ENCODE assay signal across 8 mouse cellular contexts in genomic region chr11:112781994-112782356, GRCm38 (mm10). TPM values are rescaled to one million over a fixed set of nuclear protein-coding genes. Genes with fewer than 3 reads are reported as not detected.
DNase-seq lines count a peak whose midpoint lies in the region; ATAC-seq and TF ChIP-seq lines count a peak whose summit lies in the region.

Gene Sox9 (plus strand): TSS chr11:112782224.

- peaks cover 88% of the 10 kb centered on the region for H3K27me3 ChIP-seq in megakaryocyte, embryonic 14.5 days (replicated peaks)
- H3K27me3 ChIP-seq in intestine, postnatal 0 days (replicated peaks; ENCODE audit: control insufficient read depth, insufficient read depth, low read length) = peaks cover 18% of the 10 kb centered on the region
- H3K27me3 ChIP-seq in midbrain, embryonic 13.5 days = peaks cover 32% of the 10 kb centered on the region

- peak; percentile 94 for DNase-seq in embryo, embryonic 9.5 days (ENCODE audit: extremely low spot score)
- DNase-seq in gonadal fat pad, adult 2 months (ENCODE audit: low read depth) = no peak
- peak; percentile 79 for DNase-seq in left cerebral cortex, postnatal 36 days (ENCODE audit: low spot score in 2 of 2)
- peak; percentile 68 for DNase-seq in telencephalon, adult 2 months (ENCODE audit: low read depth, low spot score)

- peaks cover 34% of the 10 kb centered on the region for H3K4me1 ChIP-seq in megakaryocyte, embryonic 14.5 days
- peaks cover 3% of the 10 kb centered on the region; the same call in 1 of the 2 replicates for H3K4me1 ChIP-seq in intestine, postnatal 0 days (replicated peaks; ENCODE audit: control insufficient read depth, insufficient read depth, low read length)
- peaks cover 68% of the 10 kb centered on the region for H3K4me1 ChIP-seq in midbrain, embryonic 13.5 days (replicated peaks)

- H3K4me2 ChIP-seq in intestine, postnatal 0 days (replicated peaks; ENCODE audit: low read depth) = peak within 1 kb of the TSS; percentile 84
- H3K4me2 ChIP-seq in midbrain, embryonic 13.5 days (replicated peaks) = peak within 1 kb of the TSS; percentile 95

- no peaks in the 10 kb centered on the region for H3K36me3 ChIP-seq in megakaryocyte, embryonic 14.5 days (replicated peaks; ENCODE audit: low read length)
- no peaks in the 10 kb centered on the region; the same call in 1 of the 2 replicates for H3K36me3 ChIP-seq in intestine, postnatal 0 days (ENCODE audit: control insufficient read depth, insufficient read depth)
- no peaks in the 10 kb centered on the region for H3K36me3 ChIP-seq in midbrain, embryonic 13.5 days

- no peak for TF ChIP-seq CTCF in intestine, postnatal 0 days (IDR thresholded peaks at IDR 0.05; ENCODE audit: low read depth)

- peaks cover 8% of the 10 kb centered on the region; the same call in 1 of the 2 replicates for H3K9me3 ChIP-seq in megakaryocyte, embryonic 14.5 days
- no peaks in the 10 kb centered on the region for H3K9me3 ChIP-seq in intestine, postnatal 0 days (ENCODE audit: control insufficient read depth)
- H3K9me3 ChIP-seq in midbrain, embryonic 13.5 days = no peaks in the 10 kb centered on the region

- H3K4me3 ChIP-seq in megakaryocyte, embryonic 14.5 days (replicated peaks) = peak within 1 kb of the TSS; percentile 62
- peak within 1 kb of the TSS; percentile 78 for H3K4me3 ChIP-seq in intestine, postnatal 0 days (ENCODE audit: low read depth, low read length)
- H3K4me3 ChIP-seq in midbrain, embryonic 13.5 days (replicated peaks) = peak within 1 kb of the TSS; percentile 78

- intact Hi-C loops in left cerebral cortex, postnatal 36 days (cut with DNase I) = loop anchor here (2.0 to 10.0 kb wide), 6 partner anchors 193 to 1129 kb away; no protein-coding TSS in a partner anchor

- ATAC-seq in megakaryocyte, adult 5-6 weeks (ENCODE audit: poor library complexity, severe bottlenecking) = no peak
- peak; percentile 73 for ATAC-seq in intestine, postnatal 0 days
- peak; percentile 87 for ATAC-seq in midbrain, embryonic 13.5 days

- 0% methylated on average over 15 of the region's 15 CpGs for WGBS in intestine, postnatal 0 days
- under 1% methylated on average over 15 of the region's 15 CpGs for WGBS in midbrain, embryonic 13.5 days

- H3K27ac ChIP-seq in intestine, postnatal 0 days (ENCODE audit: low read depth, low read length) = peak within 1 kb of the TSS; percentile 65
- peak within 1 kb of the TSS; percentile 90 for H3K27ac ChIP-seq in midbrain, embryonic 13.5 days

- H3K9ac ChIP-seq in intestine, postnatal 0 days (ENCODE audit: low read depth, low read length) = peak within 1 kb of the TSS; percentile 66
- peak within 1 kb of the TSS; percentile 88 for H3K9ac ChIP-seq in midbrain, embryonic 13.5 days (replicated peaks)

RNA-seq across cellular contexts. Expression of gene Sox9, which starts in this region (rescaled TPM):
- polyA plus RNA-seq in megakaryocyte, embryonic 14.5 days (2012; ENCODE audit: insufficient read depth, low replicate concordance) = not detected in 2 replicates
- total RNA-seq in megakaryocyte, adult 5-6 weeks (2015) = not detected in 2 replicates
- total RNA-seq in megakaryocyte, adult 5-6 weeks (2017) = not detected in 2 replicates
- 13.5 and 30.8 TPM in 2 replicates for polyA plus RNA-seq in gonadal fat pad, adult 2 months (2012; rRNA removed)
- polyA plus RNA-seq in intestine, postnatal 0 days (2015; fragmentation: Nextera tagmentation; extraction: Ambion mirVana) = 15.9 and 16.6 TPM in 2 replicates
- total RNA-seq in left cerebral cortex, postnatal 36 days (2021) = 10 to 100 TPM; 24.0 to 24.4 TPM
- 71.5 and 83.9 TPM in 2 replicates for polyA plus RNA-seq in midbrain, embryonic 13.5 days (2015; fragmentation: Nextera tagmentation; extraction: Ambion mirVana)

Comparison
In these comparisons a context has a peak if more than half of its experiments do, and no peak if none do; other contexts are left out.
1. RNA of gene Sox9 (total RNA-seq): 24.0 to 24.4 TPM in left cerebral cortex, postnatal 36 days; not detected in megakaryocyte, adult 5-6 weeks; every median in the first group is over 10 times any median in the second.
2. RNA of gene Sox9 (polyA plus RNA-seq): 71.5 to 83.9 TPM in midbrain, embryonic 13.5 days, 15.9 to 16.6 TPM in intestine, postnatal 0 days and 13.5 to 30.8 TPM in gonadal fat pad, adult 2 months; not detected in megakaryocyte, embryonic 14.5 days; every median in the first group is over 10 times any median in the second.
3. Peak in every context shown above with its lines, with median percentiles within 50 percentile points of each other: H3K4me3 ChIP-seq.